Mouse (Mus musculus) frontal cortex, postnatal 14 days (tissue): ENCODE measurements around the gene Tmem117.

Experiments
- DNase-seq, 2 experiments: peaks; one replicate each; pipeline ENCODE4 v3.0.0; 2022; ENCODE audit warnings: low spot score in 2 of 2

Gene Tmem117

DNA sequence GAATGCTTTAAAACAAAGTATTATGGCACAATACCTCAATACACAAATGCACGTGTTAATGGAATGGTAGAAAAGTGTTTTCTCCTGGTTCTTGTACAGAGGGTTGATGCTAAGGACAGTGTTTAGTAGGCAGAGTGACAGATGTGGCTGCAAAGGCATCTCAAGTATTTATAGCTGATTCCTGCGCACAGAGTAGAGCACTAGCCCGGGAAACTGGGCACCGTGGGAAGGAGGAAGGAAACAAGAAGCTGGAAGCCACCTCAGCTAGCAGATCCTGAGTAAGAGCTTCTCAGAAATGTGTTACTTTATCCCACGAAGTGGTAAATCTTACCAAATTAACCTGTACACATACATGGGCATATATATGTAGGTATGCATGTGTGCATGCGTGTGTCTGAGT, 395.4 kb downstream of the Tmem117 start:
- no peak for DNase-seq

DNA sequence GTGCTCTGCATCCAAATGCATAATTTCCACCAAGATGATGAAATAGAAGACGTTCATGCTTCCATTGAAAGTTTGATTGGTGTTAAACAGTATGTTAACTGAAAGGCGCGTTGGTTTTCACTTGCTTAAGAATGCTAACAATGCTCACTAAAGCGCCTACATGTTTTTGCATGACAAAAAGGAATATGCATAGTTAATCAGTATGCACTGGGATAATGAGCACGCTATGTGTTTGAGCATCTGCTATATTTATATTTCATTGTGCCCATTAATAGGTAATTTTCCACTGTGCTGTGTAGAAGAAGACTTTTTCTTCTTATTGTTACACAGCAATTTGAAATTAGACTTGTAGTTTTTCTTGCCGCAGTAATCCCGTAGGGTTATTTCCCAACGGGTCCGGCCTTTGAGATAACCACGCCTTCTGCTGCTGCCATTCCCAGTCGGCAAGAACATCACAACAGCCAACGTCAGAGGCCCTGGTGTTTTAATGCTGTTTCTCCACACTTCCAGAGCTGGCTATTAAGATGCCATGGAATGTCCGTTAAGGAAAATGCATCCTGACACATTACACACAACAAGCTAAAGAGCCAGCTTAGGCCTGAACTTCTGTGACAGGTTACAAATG, 399.9 kb downstream of the Tmem117 start:
- DNase-seq = no peak

DNA sequence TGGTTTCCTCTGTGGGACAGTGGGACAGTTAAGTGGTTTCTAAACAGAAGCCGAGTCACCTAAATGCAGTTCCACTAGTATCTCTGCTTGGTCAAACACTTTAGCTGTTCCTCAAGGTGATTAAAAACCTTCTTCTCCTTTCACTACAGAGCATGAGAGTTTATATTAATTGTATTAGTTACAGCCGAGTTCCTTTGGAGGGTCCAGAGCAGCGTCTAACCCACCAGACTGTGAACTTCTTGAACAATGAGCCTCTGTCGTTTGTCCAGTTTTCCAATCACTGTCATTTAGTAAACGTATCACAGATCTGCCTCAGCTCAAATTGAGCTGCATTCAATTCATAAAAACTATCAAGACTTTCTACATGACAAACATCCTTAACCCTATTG, 400.4 kb downstream of the Tmem117 start:
- DNase-seq = no peak

- no peak for DNase-seq
Measured at GRCm38 (mm10) chr15:95042437-95042836, 413.4 kb downstream of the Tmem117 start.

- peak in 1 of 2 experiments; percentile 15 for DNase-seq
Measured at GRCm38 (mm10) chr15:95044011-95044410, 415.0 kb downstream of the Tmem117 start.

GRCm38 (mm10) chr15:95047486-95047885, 418.5 kb downstream of the Tmem117 start:
- no peak for DNase-seq

- no peak for DNase-seq
Measured at GRCm38 (mm10) chr15:95049171-95049729, 420.2 kb downstream of the Tmem117 start.

DNA sequence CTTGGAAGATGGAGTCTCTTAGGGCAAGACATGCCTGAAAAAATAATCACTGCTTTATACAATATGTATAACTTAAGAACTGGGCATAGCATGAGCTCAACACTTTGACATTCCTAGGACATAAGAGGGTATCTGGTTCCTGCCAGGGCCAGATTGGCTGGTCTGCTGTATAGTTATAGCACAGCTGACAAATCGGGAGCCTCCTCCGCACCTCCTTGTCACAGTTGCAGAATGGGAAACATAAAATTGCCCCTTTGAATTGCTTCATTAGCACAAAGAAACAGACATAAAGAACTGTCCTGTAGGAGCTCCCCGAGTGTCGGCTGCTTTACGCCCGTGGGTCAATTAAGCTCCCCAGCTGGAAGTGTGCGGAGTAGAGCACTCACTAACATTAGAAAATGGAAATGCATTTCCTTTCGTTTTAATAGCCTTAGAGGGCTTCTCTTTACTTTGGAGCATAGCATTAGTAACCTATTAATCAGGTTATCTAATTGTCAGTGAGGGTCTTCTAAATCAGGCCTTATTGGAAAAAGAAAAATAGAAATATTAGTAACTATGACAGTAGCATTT, 426.1 kb downstream of the Tmem117 start:
- DNase-seq = no peak

DNA sequence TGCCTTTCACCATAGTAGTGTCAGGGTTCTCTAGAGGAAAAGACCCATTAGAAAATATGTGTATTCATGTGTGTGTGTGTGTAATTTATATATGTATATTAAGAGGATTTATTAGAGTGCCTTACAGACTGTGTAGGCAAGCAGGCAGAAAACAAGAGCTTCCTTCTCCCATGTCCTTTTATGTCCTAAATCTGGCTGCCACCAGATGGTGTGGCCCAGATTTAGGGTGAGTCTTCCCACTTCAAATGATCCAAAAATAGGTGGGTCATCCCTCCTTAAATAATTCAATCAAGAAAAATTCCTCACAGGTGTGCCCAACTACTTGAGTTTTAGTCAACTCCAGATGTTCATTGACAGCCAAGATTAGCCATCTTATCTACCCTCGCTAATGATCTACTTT, 439.0 kb downstream of the Tmem117 start:
- DNase-seq = no peak

- no peak for DNase-seq
Measured at GRCm38 (mm10) chr15:95068799-95069198, 439.8 kb downstream of the Tmem117 start.

DNA sequence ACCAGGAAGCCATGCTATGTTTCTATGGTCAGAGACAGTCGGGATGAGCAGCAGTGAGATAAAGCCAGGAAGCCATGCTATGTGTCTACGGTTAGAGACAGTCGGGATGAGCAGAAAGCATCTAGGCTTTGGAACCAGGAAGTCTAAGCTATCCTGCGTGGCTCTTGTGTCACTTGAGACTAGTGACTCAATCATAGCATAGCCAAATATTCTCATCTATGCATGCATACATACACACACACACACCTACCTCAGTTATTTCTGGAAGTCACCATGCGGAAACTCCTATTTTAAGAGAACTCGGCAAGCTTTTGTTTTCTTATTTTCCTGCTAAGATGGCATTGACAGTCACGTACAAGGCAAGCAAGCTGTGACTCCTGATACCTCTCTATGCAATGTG, 441.8 kb downstream of the Tmem117 start:
- no peak for DNase-seq

DNA sequence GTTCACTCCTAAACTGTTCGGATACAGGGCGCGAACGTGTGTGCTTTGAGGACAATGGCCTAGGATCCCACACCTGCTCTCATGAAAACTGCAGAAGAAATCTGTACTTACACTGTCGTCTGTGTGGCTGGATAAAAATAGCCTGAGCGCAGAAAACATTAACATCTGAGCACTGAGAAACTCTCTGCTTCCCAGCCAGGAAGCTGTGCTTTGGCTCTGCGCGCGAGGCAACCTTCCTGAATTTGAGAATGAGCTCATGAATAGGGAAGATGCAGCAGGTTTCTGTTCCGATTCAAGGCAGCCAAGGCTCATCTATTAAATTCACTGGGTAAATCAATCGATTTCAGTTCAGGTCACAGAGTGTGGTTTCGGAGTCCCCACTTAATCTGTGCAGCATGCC, 446.3 kb downstream of the Tmem117 start:
- peak; percentile 40 to 64 for DNase-seq

DNA sequence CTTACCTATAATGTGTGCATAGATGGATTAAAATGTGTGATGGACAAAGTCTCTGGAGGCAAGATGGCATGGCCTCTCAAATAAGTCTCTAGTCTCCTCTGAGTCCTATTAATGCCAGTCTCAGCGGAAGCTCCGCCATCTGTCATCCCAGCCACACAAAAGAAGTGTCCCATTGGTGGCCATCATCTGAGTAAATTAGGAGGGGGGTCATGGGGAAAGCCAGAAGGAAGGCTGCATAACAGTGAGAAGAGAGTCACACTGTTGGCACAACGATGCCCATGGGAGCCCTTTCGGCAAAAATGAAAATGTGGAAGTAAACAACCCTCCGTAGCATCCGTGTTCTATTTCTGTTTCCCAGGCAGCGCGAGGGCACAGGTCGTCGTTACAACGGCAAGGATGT, 452.6 kb downstream of the Tmem117 start:
- no peak for DNase-seq

GRCm38 (mm10) chr15:95085962-95086361, 456.9 kb downstream of the Tmem117 start:
- no peak for DNase-seq

- DNase-seq = no peak
Measured at GRCm38 (mm10) chr15:95100133-95100532, 471.1 kb downstream of the Tmem117 start.

GRCm38 (mm10) chr15:95101522-95101921, 472.5 kb downstream of the Tmem117 start:
- no peak for DNase-seq

DNA sequence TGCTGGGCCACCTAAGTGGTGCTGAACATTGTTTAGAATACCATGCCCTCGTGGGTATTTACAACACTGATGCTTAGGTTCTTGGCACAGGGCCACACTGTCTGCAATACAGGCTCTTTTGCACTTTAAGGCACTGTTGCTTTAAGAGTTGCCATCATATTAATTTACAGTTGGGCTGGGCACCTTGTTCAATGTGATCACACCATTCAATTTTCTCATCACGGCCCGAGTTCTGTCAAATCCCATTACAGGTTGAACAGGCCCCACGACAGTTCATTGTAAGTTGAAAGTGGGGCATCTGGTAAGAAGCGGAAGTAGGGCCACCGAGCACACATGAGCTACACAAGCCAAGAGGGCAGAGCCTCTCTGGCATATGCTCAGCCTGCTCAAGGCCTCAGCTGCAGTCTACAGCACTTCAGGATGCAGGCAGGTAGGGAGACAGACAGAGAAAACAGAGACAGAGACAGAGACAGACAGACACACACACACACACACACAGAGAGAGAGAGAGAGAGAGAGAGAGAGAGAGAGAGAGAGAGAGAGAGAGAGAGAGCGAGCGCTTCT, 478.3 kb downstream of the Tmem117 start:
- DNase-seq = no peak

DNA sequence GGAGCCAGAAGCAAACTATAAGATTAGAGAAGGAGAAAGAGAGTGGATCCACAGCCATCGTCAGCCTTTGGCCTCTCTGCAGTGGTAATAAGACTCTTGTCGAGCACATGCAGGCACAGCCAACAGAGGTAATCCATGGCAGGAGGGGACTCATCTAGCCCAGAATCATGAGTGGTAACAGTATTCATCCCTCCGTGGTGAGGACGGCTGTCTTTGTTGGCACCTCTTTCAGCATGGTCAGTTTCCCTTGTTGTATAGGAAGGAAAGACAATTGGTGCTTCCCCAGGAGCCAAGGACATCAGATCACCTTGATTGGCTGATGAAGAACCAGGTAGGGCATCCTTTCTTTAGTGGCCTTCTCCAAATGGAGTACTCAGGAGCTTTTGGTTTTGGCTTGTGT, 479.6 kb downstream of the Tmem117 start:
- no peak for DNase-seq

DNA sequence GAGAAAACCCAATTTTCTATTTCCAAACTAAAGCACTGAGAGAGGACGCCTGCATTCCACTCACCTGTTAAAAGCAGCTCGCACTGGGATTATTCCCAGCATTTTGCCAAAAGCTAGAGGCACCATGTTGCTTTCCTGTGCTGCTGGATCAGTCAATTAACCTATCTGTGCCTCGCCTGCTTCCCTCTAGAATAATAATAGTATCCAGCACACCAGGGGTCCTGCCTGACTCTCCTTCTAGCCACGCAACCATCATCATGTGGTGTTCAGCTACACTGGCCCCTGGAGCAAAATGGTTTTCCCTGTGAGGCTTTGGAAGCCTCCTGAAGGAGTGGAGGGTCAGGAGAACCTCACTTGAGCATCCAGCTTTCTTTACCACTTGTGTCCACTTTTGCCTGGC, 502.4 kb downstream of the Tmem117 start:
- DNase-seq = no peak

GRCm38 (mm10) chr15:95135926-95136609, 507.0 kb downstream of the Tmem117 start:
- no peak for DNase-seq

GRCm38 (mm10) chr15:95137018-95137810, 508.2 kb downstream of the Tmem117 start:
- peak in 1 of 2 experiments; percentile 7 for DNase-seq
